Mouse (Mus musculus) liver, postnatal 0 days (tissue): ENCODE data around the gene Mrpl43.

Experiments
- CTCF ChIP-seq: sonication (generic); IDR thresholded peaks from 2 replicates; pipeline ENCODE4 v1.5.1; 2016; ENCODE audit warnings: antibody characterized with exemption, low read depth
- EP300 ChIP-seq: IDR thresholded peaks from 2 replicates; pipeline ENCODE4 v1.6.1; 2016; ENCODE audit warnings: antibody characterized with exemption, low read depth, mild to moderate bottlenecking

DNA sequence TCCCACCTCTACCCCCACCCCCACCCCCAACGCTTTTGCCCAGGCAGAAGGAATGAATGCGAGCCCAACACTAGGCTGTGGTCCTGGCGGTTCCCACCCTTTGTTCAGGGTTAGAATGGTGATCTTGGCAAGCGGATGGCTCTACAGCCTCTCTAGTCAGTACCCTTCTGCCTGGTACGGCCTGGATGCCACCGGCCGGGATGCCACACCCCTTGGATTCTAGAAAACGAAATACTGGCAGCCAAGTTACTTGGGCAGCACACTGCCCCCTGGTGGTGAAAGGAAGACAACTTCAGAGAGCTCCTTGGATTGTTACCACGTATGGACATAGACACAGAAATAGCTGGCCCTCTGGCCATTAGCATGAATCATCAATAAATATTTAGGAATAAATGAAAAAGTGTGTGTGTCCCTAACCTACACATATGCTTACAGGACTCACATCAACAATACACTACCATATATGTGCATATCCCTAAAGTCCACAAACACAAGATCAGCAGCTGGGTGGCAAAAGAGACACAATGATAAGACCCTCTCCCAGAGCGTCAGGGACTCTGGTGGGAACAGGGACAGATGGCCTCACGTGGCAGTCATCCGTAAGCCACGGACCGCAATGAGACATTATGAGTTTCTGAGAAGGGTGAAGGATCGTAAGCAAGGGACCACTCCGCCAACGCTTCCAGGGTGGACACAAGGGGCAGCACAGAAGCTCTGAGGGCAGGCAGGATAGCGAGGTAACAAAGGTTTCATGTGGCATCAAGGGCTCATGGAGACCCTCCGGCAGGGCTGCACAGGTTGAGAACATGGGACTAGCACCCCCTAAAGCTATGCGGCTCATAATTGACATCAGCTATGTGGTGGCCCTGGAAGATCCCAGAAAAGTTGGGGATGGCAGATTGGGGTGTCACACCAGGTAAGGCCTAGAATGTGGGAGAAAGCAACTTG, 24.8 kb upstream of the Mrpl43 start:
- peak; percentile 92 for TF ChIP-seq CTCF
- TF ChIP-seq EP300: no peak
